Mouse (Mus musculus) cortical plate, adult 2 months (tissue): Measurements from ENCODE around the gene Serpine1.

ENCODE experiments used
- CTCF ChIP-seq: fragments of 200-500 bp; IDR thresholded peaks from 2 replicates; pipeline ENCODE4 v1.5.1; 2011; ENCODE audit warnings: mild to moderate bottlenecking, control low read depth, low read length; ENCODE audit not compliant: insufficient read depth; ENCODE audit errors: extremely low read depth
- POLR2A ChIP-seq: fragments of 200-500 bp; IDR thresholded peaks from 2 replicates; pipeline ENCODE4 v1.6.1; 2011; ENCODE audit warnings: mild to moderate bottlenecking, low read length, control low read depth; ENCODE audit not compliant: insufficient read depth; ENCODE audit errors: extremely low read depth

GRCm38 (mm10) chr5:137074191-137074651, 2.2 kb upstream of the Serpine1 start:
- TF ChIP-seq CTCF (no peak), POLR2A (no peak)
